Mouse (Mus musculus) C2C12 (cell line): ENCODE measurements around the gene Syne1. TPM values are rescaled to one million over a fixed set of nuclear protein-coding genes. Genes with fewer than 3 reads are reported as not detected.
A peak's percentile ranks its signal among the peaks of the same experiment; 100 is the strongest.

ENCODE experiments used
- H3K27me3 ChIP-seq: one replicate; pipeline ENCODE4 v1.6.1; 2011; ENCODE audit not compliant: control insufficient read depth, insufficient read depth, insufficient read length
- H3K36me3 ChIP-seq: one replicate; pipeline ENCODE4 v1.6.1; 2011; ENCODE audit not compliant: control insufficient read depth, insufficient read depth
- H3K4me3 ChIP-seq: one replicate; pipeline ENCODE4 v1.5.1; 2011; ENCODE audit warnings: mild to moderate bottlenecking, control low read depth; ENCODE audit not compliant: poor library complexity, insufficient read depth, severe bottlenecking
- H3K79me2 ChIP-seq: one replicate; pipeline ENCODE4 v1.6.1; 2011; ENCODE audit not compliant: control insufficient read depth, insufficient read depth
- H3K79me3 ChIP-seq: one replicate; pipeline ENCODE4 v1.6.1; 2011; ENCODE audit warnings: low read depth, control low read depth
- H3ac ChIP-seq: one replicate; pipeline ENCODE3; 2011; ENCODE audit warnings: low read depth; ENCODE audit not compliant: control insufficient read depth, insufficient read length
- CEBPB ChIP-seq: IDR thresholded peaks from one replicate; pipeline ENCODE4 v1.6.1; 2011; ENCODE audit warnings: low read depth, mild to moderate bottlenecking, control low read depth, moderate library complexity
- CTCF ChIP-seq: IDR thresholded peaks from one replicate; pipeline ENCODE4 v1.5.1; 2011; ENCODE audit not compliant: control insufficient read depth, insufficient read depth, insufficient read length
- FOSL1 ChIP-seq: IDR thresholded peaks from one replicate; pipeline ENCODE4 v1.8.0; 2011; ENCODE audit warnings: mild to moderate bottlenecking, low read length; ENCODE audit not compliant: poor library complexity, insufficient read depth, severe bottlenecking
- MAX ChIP-seq: IDR thresholded peaks from one replicate; pipeline ENCODE4 v1.6.1; 2011; ENCODE audit warnings: mild to moderate bottlenecking, control low read depth
- MYOD1 ChIP-seq: IDR thresholded peaks from one replicate; pipeline ENCODE4 v1.6.1; 2011; ENCODE audit warnings: low read depth; ENCODE audit not compliant: control insufficient read depth, insufficient read length
- MYOG ChIP-seq: IDR thresholded peaks from one replicate; pipeline ENCODE4 v1.6.1; 2011; ENCODE audit not compliant: control insufficient read depth, insufficient read length; ENCODE audit errors: extremely low read depth
- USF1 ChIP-seq: IDR thresholded peaks from one replicate; pipeline ENCODE4 v1.6.1; 2011; ENCODE audit warnings: low read depth, mild to moderate bottlenecking, control low read depth, moderate library complexity
- polyA plus RNA-seq: library from polyadenylated mRNA; unstranded; fragments of >200 nt; fragmentation: generic; extraction: Trizol; gene quantifications from one replicate; pipeline ENCODE4 v1.2.1, GENCODE M21; 2012; ENCODE audit warnings: missing spikeins

The Syne1 gene
- polyA plus RNA-seq, 1 experiment: 4.1 TPM

GRCm38 (mm10) chr10:5116155-5116554, 435.1 kb downstream of the Syne1 start:
- Histone ChIP-seq H3K27me3 (no peaks in the 10 kb centered on the region), H3K4me3 (no peak overlapping the region), H3K79me2 (no peaks in the 10 kb centered on the region), H3K79me3 (no peaks in the 10 kb centered on the region), H3ac (no peak overlapping the region), H3K36me3 (peaks cover 38% of the 10 kb centered on the region)
- no peak for TF ChIP-seq CTCF
- no peak for TF ChIP-seq FOSL1
- TF ChIP-seq MYOG: no peak
- no peak for TF ChIP-seq CEBPB
- TF ChIP-seq MYOD1: no peak
- no peak for TF ChIP-seq MAX
- no peak for TF ChIP-seq USF1

- Histone ChIP-seq H3K79me3 (no peaks in the 10 kb centered on the region), H3ac (no peak overlapping the region), H3K4me3 (no peak overlapping the region), H3K36me3 (peaks cover 62% of the 10 kb centered on the region), H3K79me2 (no peaks in the 10 kb centered on the region), H3K27me3 (no peaks in the 10 kb centered on the region)
- no peak for TF ChIP-seq FOSL1
- peak; percentile 94 for TF ChIP-seq MYOD1
Observed at GRCm38 (mm10) chr10:5110773-5111172, 440.5 kb downstream of the Syne1 start.

GRCm38 (mm10) chr10:5097754-5098137, 453.5 kb downstream of the Syne1 start:
- no peaks in the 10 kb centered on the region for H3K79me2 ChIP-seq
- peaks cover 39% of the 10 kb centered on the region for H3K36me3 ChIP-seq
- no peak overlapping the region for H3K4me3 ChIP-seq
- H3ac ChIP-seq: no peak overlapping the region
- H3K27me3 ChIP-seq: no peaks in the 10 kb centered on the region
- H3K79me3 ChIP-seq: no peaks in the 10 kb centered on the region
- TF ChIP-seq CTCF: no peak
- no peak for TF ChIP-seq CEBPB
- no peak for TF ChIP-seq FOSL1
- TF ChIP-seq MAX: no peak
- TF ChIP-seq MYOG: no peak
- no peak for TF ChIP-seq USF1
- no peak for TF ChIP-seq MYOD1

GRCm38 (mm10) chr10:5096996-5097753, 454.1 kb downstream of the Syne1 start:
- Histone ChIP-seq H3K36me3 (peaks cover 34% of the 10 kb centered on the region), H3K79me2 (no peaks in the 10 kb centered on the region), H3K4me3 (no peak overlapping the region), H3K79me3 (no peaks in the 10 kb centered on the region), H3K27me3 (no peaks in the 10 kb centered on the region), H3ac (no peak overlapping the region)
- no peak for TF ChIP-seq CEBPB
- no peak for TF ChIP-seq MYOD1
- TF ChIP-seq MYOG: no peak
- no peak for TF ChIP-seq CTCF
- no peak for TF ChIP-seq FOSL1
- TF ChIP-seq USF1: no peak
- TF ChIP-seq MAX: no peak

- no peaks in the 10 kb centered on the region for H3K79me3 ChIP-seq
- no peak overlapping the region for H3K4me3 ChIP-seq
- H3ac ChIP-seq: no peak overlapping the region
- peaks cover 11% of the 10 kb centered on the region for H3K36me3 ChIP-seq
- TF ChIP-seq CEBPB: peak; percentile 61
- TF ChIP-seq CTCF: no peak
- no peaks in the 10 kb centered on the region for H3K79me2 ChIP-seq
- H3K27me3 ChIP-seq: no peaks in the 10 kb centered on the region
Observed at GRCm38 (mm10) chr10:5089133-5089532, 462.1 kb downstream of the Syne1 start.

- TF ChIP-seq CTCF: no peak
- TF ChIP-seq CEBPB: no peak
- no peak for TF ChIP-seq MAX
- TF ChIP-seq USF1: no peak
- TF ChIP-seq MYOD1: no peak
- no peak for TF ChIP-seq FOSL1
- no peak for TF ChIP-seq MYOG
- no peaks in the 10 kb centered on the region for H3K79me3 ChIP-seq
Observed at GRCm38 (mm10) chr10:5087336-5087735, 463.9 kb downstream of the Syne1 start.

More at GRCm38 (mm10) chr10:5087336-5087735, 463.9 kb downstream of the Syne1 start:
- Histone ChIP-seq H3K79me2 (no peaks in the 10 kb centered on the region), H3ac (no peak overlapping the region), H3K4me3 (no peak overlapping the region), H3K27me3 (no peaks in the 10 kb centered on the region), H3K36me3 (peaks cover 17% of the 10 kb centered on the region)
